Mouse (Mus musculus) neural tube, embryonic 10.5 days (tissue): ENCODE data around the gene Sun1.

Source experiments
- DNase-seq: peaks from one replicate; pipeline ENCODE4 v3.0.0-alpha.2; 2017; ENCODE audit warnings: low spot score; ENCODE audit errors: extremely low spot score

Sun1 gene

GRCm38 (mm10) chr5:139199995-139200769, at the start of gene Sun1:
Gene Sun1 (plus strand): TSS chr5:139200637.
- peak; percentile 97 for DNase-seq

- DNase-seq = no peak
Observed at GRCm38 (mm10) chr5:139160899-139161298, 39.5 kb upstream of the Sun1 start.

- no peak for DNase-seq
Observed at GRCm38 (mm10) chr5:139161632-139162031, 38.8 kb upstream of the Sun1 start.

- no peak for DNase-seq
Observed at GRCm38 (mm10) chr5:139166781-139167361, 33.6 kb upstream of the Sun1 start.

- no peak for DNase-seq
Observed at GRCm38 (mm10) chr5:139167548-139167947, 32.9 kb upstream of the Sun1 start.

- no peak for DNase-seq
Observed at GRCm38 (mm10) chr5:139171929-139172328, 28.5 kb upstream of the Sun1 start.

GRCm38 (mm10) chr5:139174141-139174540, 26.3 kb upstream of the Sun1 start:
- no peak for DNase-seq

- no peak for DNase-seq
Observed at GRCm38 (mm10) chr5:139174556-139175547, 25.6 kb upstream of the Sun1 start.

GRCm38 (mm10) chr5:139178895-139179631, 21.4 kb upstream of the Sun1 start:
- peak; percentile 81 for DNase-seq

GRCm38 (mm10) chr5:139183131-139183530, 17.3 kb upstream of the Sun1 start:
- no peak for DNase-seq

- DNase-seq = no peak
Observed at GRCm38 (mm10) chr5:139183601-139184000, 16.8 kb upstream of the Sun1 start.

GRCm38 (mm10) chr5:139184897-139185296, 15.5 kb upstream of the Sun1 start:
- DNase-seq = no peak

- DNase-seq = no peak
Observed at GRCm38 (mm10) chr5:139189726-139190125, 10.7 kb upstream of the Sun1 start.

GRCm38 (mm10) chr5:139190958-139191357, 9.5 kb upstream of the Sun1 start:
- DNase-seq = no peak

- DNase-seq = no peak
Observed at GRCm38 (mm10) chr5:139198779-139199178, 1.7 kb upstream of the Sun1 start.

- DNase-seq = no peak
Observed at GRCm38 (mm10) chr5:139199636-139199994, 822 bp upstream of the Sun1 start.

GRCm38 (mm10) chr5:139200770-139201569, 533 bp downstream of the Sun1 start:
- DNase-seq = no peak

GRCm38 (mm10) chr5:139202127-139202526, 1.7 kb downstream of the Sun1 start:
- DNase-seq = no peak

GRCm38 (mm10) chr5:139203312-139203711, 2.9 kb downstream of the Sun1 start:
- DNase-seq = no peak

GRCm38 (mm10) chr5:139206081-139206480, 5.6 kb downstream of the Sun1 start:
- DNase-seq = no peak
